Mouse (Mus musculus) hindbrain, embryonic 12.5 days (tissue): ENCODE data around the gene Magix. TPM values are rescaled to one million over a fixed set of nuclear protein-coding genes. Genes with fewer than 3 reads are reported as not detected.
"Not testable (repeated sequence)": the region's sequence is repeated elsewhere in the genome, so short reads cannot be mapped to it uniquely, and the experiment has no call there.

Source experiments
- ATAC-seq: fragments of 200-750 bp; cut with Nextera tagmentation; 2 replicates; pipeline ENCODE4 v1.8.0; 2017; ENCODE audit warnings: moderate TSS enrichment; ENCODE audit not compliant: low FRiP score
- H3K27ac ChIP-seq: fragments of 300-500 bp; sonication (generic); 2 replicates; pipeline ENCODE4 v1.5.1; 2016; ENCODE audit warnings: mild to moderate bottlenecking
- H3K27me3 ChIP-seq: fragments of 300-500 bp; sonication (generic); 2 replicates; pipeline ENCODE4 v1.6.1; 2016; ENCODE audit warnings: mild to moderate bottlenecking
- H3K36me3 ChIP-seq: fragments of 300-500 bp; sonication (generic); 2 replicates; pipeline ENCODE4 v1.6.1; 2016; ENCODE audit warnings: mild to moderate bottlenecking
- H3K4me1 ChIP-seq: fragments of 300-500 bp; sonication (generic); 2 replicates; pipeline ENCODE4 v1.6.1; 2016
- H3K4me2 ChIP-seq: fragments of 300-500 bp; sonication (generic); replicated peaks from 2 replicates; pipeline ENCODE4 v1.6.1; 2016; ENCODE audit warnings: mild to moderate bottlenecking
- H3K4me3 ChIP-seq: fragments of 300-500 bp; sonication (generic); 2 replicates; pipeline ENCODE4 v1.5.1; 2016; ENCODE audit warnings: mild to moderate bottlenecking
- H3K9ac ChIP-seq: fragments of 300-500 bp; sonication (generic); 2 replicates; pipeline ENCODE4 v1.6.1; 2016; ENCODE audit warnings: mild to moderate bottlenecking, moderate library complexity
- H3K9me3 ChIP-seq: fragments of 300-500 bp; sonication (generic); replicated peaks from 2 replicates; pipeline ENCODE4 v1.6.1; 2016; ENCODE audit warnings: mild to moderate bottlenecking
- WGBS: fragments of 180-500 bp; shearing (Covaris S2); methylation state at CpG from one replicate; pipeline ENCODE4 v1.1.7; 2016; 5-methylcytosine and 5-hydroxymethylcytosine counted together
- polyA plus RNA-seq: library from polyadenylated mRNA; unstranded; fragments of >200 nt; fragmentation: Nextera tagmentation; extraction: Ambion mirVana; gene quantifications from 2 replicates; pipeline ENCODE4 v1.2.1, GENCODE M21; 2016

The Magix gene
- polyA plus RNA-seq = 0.50 TPM in 1 of 2 replicates, not detected in the other

DNA sequence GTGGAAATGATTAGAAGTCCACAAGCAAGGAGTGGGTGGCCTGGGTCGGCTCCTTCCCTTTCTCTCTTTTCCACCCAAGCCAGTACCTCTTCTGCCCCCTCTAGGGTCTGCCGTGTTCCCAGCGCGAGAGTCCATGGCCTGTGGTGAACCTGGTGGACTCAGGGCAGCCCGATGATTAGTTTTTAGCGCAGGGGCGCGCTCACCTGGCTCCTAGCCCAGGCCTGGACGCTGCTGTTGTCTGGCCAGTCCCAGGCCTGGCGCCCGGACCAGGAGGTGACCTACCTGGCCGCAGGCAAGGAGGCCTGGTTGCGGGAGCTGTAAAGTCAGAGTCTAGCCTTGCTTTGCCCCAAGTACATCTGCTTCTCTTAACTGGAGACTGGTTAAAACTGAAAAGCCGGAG lies at the start of gene Magix:
TSS of gene Magix (minus strand) at position 388 of the 400 bp plus-strand sequence.
- WGBS = 63% methylated on average over 14 of the region's 14 CpGs
- H3K27me3 ChIP-seq = no peaks in the 10 kb centered on the region
- H3K4me2 ChIP-seq = peak within 1 kb of the TSS; percentile 47
- H3K9me3 ChIP-seq = no peaks in the 10 kb centered on the region
- H3K4me3 ChIP-seq = peak within 1 kb of the TSS; percentile 17; the same call in 1 of the 2 replicates
- H3K9ac ChIP-seq = no peak within 1 kb of the TSS
- no peaks in the 10 kb centered on the region for H3K4me1 ChIP-seq
- H3K36me3 ChIP-seq = no peaks in the 10 kb centered on the region
- no peak within 1 kb of the TSS for H3K27ac ChIP-seq
- no peak for ATAC-seq

DNA sequence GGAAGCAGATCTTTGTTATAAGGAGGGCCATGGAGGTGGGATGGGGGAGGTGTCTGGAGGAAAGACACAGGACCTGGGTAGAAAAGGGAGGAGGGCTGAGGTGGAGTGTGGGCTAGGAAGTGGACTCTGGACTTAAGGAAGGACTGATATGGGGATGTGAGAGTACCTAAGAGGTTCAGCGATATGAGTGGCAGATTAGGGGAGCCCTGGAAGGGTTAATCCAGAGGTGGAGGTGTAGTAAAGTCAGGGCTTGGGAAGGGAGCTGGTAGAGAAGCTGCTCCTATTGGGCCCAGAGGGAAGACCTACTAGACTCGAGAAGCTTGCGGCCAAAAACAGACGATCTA lies 47.8 kb upstream of the Magix start:
- Histone ChIP-seq H3K4me1 (peaks cover 4% of the 10 kb centered on the region; the same call in 1 of the 2 replicates), H3K9me3 (no peaks in the 10 kb centered on the region), H3K27me3 (no peaks in the 10 kb centered on the region), H3K9ac (peak overlapping the region; percentile 55), H3K4me2 (peak overlapping the region; percentile 56), H3K36me3 (peaks cover 14% of the 10 kb centered on the region), H3K4me3 (peak overlapping the region; percentile 41), H3K27ac (no peak overlapping the region)
- no peak; the same call in 1 of the 2 replicates for ATAC-seq
- WGBS = 33% methylated on average over 4 of the region's 4 CpGs

DNA sequence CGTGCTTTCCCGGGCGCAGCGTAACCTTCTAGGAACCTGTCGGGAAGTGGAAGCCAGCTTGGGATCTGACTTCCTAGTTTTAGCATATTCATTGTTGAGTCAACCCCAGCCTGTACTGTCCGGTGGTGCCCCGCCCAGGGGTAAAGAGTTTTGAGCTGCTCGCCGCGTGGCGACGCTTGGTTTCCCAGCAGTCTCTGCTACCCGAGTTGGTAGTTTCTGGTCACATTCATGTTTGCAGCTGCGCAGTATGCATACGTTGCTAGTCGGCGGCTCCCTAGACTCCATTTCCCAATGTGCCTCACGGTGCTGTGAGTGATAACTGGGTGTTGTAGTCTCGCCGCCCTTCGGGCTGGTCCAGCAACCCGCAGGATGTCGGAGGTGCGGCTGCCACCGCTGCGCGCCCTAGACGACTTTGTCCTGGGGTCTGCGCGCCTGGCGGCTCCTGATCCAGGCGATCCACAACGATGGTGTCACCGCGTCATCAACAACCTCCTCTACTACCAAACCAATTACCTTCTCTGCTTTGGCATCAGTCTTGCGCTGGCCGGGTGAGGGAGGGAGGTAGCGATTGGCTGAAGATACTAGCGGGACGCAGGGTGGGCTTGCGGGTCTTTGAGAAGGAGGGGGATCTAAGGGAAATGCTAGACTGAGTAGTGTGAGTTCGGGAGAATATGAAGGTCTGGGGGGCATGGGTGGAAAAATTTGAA lies 47.3 kb upstream of the Magix start, which contains the start of gene Praf2:
TSS of gene Praf2 (plus strand) at position 225 of the 707 bp plus-strand sequence.
- H3K4me3 ChIP-seq = peak within 1 kb of the TSS; percentile 41
- no peaks in the 10 kb centered on the region for H3K27me3 ChIP-seq
- 20% methylated on average over 42 of the region's 42 CpGs for WGBS
- peak within 1 kb of the TSS; percentile 56 for H3K4me2 ChIP-seq
- H3K27ac ChIP-seq = peak within 1 kb of the TSS; percentile 72; the same call in 1 of the 2 replicates
- peak; percentile 95 for ATAC-seq
- H3K9ac ChIP-seq = peak within 1 kb of the TSS; percentile 55
- H3K36me3 ChIP-seq = peaks cover 14% of the 10 kb centered on the region
- no peaks in the 10 kb centered on the region for H3K9me3 ChIP-seq
- peaks cover 4% of the 10 kb centered on the region; the same call in 1 of the 2 replicates for H3K4me1 ChIP-seq

DNA sequence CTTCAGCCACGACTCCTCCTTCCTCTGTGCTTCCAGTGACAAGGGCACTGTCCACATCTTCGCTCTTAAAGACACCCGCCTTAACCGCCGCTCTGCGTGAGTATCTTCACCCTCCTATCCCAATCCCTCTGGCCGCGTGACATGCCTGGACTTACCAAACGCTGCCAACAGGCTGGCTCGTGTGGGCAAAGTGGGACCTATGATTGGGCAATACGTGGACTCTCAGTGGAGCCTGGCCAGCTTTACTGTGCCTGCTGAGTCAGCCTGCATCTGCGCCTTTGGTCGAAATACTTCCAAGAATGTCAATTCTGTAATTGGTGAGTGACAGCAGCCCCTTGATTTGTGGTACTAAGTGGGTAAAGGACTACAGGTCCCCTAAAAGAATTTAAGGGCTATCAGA lies 46.1 kb upstream of the Magix start:
- 90% methylated on average over 13 of the region's 13 CpGs for WGBS
- H3K9me3 ChIP-seq = no peaks in the 10 kb centered on the region

DNA sequence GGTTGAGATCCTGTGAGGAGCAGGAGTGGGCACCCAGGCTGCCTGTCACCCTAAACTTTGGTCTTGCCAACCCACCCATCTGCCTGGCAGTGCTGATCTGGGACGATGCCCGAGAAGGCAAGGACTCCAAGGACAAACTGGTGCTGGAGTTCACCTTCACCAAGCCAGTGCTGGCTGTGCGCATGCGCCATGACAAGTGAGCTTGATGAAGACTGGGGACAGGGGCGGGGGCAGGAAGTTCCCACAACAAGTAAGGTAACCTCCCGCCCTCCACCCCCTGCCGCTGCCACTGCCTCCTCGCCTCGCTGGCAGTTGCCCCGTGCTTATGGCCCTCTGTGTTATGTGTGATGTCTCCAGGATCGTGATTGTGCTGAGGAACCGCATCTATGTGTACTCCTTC lies 44.8 kb upstream of the Magix start:
- no peak overlapping the region for H3K4me2 ChIP-seq
- H3K9ac ChIP-seq = no peak overlapping the region
- H3K27ac ChIP-seq = no peak overlapping the region
- no peaks in the 10 kb centered on the region for H3K27me3 ChIP-seq
- peaks cover 8% of the 10 kb centered on the region for H3K4me1 ChIP-seq
- no peaks in the 10 kb centered on the region for H3K9me3 ChIP-seq
- no peak overlapping the region for H3K4me3 ChIP-seq
- H3K36me3 ChIP-seq = peaks cover 14% of the 10 kb centered on the region; the same call in 1 of the 2 replicates
- ATAC-seq = no peak
- WGBS = 87% methylated on average over 12 of the region's 12 CpGs

More for the DNA sequence above, 46.1 kb upstream of the Magix start:
- no peak overlapping the region for H3K4me2 ChIP-seq
- no peaks in the 10 kb centered on the region for H3K27me3 ChIP-seq
- no peak for ATAC-seq
- no peak overlapping the region for H3K27ac ChIP-seq
- H3K36me3 ChIP-seq = peaks cover 14% of the 10 kb centered on the region; the same call in 1 of the 2 replicates
- peaks cover 8% of the 10 kb centered on the region for H3K4me1 ChIP-seq
- no peak overlapping the region for H3K4me3 ChIP-seq
- no peak overlapping the region for H3K9ac ChIP-seq

DNA sequence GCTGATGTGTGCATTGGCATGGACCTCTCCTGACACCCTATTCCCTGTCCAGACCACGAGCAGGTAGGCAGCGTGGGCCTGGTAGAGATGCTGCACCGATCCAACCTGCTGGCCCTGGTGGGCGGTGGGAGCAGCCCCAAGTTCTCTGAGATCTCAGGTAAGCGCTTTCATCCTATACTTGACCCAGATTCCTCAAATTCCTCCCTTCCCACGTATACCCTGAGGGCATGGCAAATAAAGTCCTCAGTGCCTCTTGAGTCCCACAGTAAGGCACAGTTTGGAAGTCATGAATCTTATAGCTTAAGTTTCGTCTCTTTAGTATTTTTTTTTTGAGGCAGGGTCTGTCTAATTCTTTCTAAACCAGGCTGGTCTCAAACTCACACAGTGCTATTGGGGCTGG lies 43.1 kb upstream of the Magix start:
- H3K36me3 ChIP-seq = peaks cover 14% of the 10 kb centered on the region; the same call in 1 of the 2 replicates
- H3K27me3 ChIP-seq = no peaks in the 10 kb centered on the region
- no peak overlapping the region for H3K4me3 ChIP-seq
- H3K4me2 ChIP-seq = no peak overlapping the region
- no peak overlapping the region for H3K9ac ChIP-seq
- no peak overlapping the region for H3K27ac ChIP-seq
- peaks cover 5% of the 10 kb centered on the region for H3K4me1 ChIP-seq
- no peak for ATAC-seq
- no peaks in the 10 kb centered on the region for H3K9me3 ChIP-seq
- 81% methylated on average over 7 of the region's 7 CpGs for WGBS

DNA sequence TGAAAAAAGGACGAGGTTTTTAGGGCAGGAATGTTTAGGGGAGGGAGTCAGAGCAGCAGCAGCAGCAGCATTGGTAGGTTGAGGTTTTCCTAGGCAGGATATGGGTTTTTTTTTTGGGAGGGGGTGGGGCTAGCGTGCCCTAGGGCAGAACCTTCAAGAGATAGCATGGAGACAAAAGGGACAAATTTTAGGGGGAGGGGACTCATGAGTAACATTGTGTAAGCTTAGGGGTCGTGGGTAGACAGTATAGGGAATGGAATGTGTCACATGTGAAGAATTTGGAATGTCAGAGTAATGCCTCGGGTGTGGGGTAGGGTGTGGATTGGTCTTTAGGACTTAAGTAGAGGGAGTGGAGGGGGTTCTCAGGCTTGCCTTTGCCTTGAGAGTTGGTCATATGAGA lies 41.6 kb upstream of the Magix start:
- Histone ChIP-seq H3K36me3 (peaks cover 14% of the 10 kb centered on the region; the same call in 1 of the 2 replicates), H3K27me3 (no peaks in the 10 kb centered on the region), H3K4me1 (peaks cover 5% of the 10 kb centered on the region), H3K4me2 (peak overlapping the region; percentile 62), H3K9ac (peak overlapping the region; percentile 51; the same call in 1 of the 2 replicates), H3K27ac (no peak overlapping the region), H3K4me3 (peak overlapping the region; percentile 56), H3K9me3 (no peaks in the 10 kb centered on the region)
- 35% methylated on average over 4 of the region's 4 CpGs for WGBS
- ATAC-seq = no peak

DNA sequence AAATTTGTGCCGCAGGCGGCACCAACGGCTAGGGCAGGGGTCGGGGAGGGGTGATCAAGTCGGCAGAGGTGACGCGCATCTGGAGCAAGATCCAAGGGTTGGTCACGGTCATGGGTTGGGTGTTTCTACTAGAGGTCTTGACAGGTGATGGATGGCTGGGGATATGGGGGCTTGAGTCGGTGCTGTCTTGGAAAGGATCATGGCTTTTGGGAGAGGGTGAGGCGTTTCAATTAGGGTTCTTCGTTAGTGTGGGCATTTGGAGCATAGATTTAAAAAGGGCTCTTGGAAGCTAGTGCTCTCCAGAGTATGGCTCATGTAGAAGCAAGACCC lies 41.2 kb upstream of the Magix start:
- Histone ChIP-seq H3K4me2 (peak overlapping the region; percentile 62), H3K4me3 (peak overlapping the region; percentile 56), H3K27me3 (no peaks in the 10 kb centered on the region), H3K27ac (peak overlapping the region; percentile 85), H3K9me3 (no peaks in the 10 kb centered on the region), H3K4me1 (peaks cover 5% of the 10 kb centered on the region), H3K9ac (peak overlapping the region; percentile 51), H3K36me3 (peaks cover 14% of the 10 kb centered on the region; the same call in 1 of the 2 replicates)
- ATAC-seq = no peak
- 25% methylated on average over 11 of the region's 11 CpGs for WGBS

DNA sequence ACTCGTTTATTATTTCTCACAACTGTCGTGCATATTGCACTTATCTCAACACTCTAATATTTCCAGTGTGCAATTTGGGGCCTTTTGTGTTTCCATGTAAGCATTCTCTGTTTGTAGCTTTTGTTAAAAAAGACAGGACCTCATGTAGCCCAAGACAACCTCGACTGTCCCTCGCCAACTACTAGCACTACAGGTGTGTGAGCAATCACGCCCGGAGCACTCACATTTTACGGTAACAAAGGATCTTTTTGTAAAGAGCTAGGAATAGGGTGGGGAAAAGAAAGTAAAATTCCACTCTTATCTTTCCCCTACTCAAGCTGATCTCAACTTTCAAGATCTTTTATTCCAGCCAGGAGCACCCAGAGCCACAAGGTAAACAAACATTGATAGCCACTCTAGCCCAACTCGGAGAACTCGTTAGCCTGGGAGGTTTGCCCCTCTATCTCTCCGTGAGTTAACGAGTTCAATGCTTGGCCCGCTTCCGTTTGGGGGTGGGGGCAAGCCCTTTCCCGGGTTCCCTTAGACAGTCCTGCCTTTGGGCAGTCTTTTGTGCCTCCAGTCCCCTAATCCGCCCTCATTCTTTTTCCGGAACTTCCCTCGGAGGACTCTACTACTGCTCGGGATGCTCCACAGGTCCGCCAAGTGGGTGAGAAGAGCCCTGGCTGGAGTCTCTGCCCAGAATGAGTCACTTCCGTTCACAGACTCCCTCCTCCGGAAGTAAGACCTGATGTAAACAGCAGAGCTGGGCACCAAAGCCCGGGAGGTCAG lies 40.6 kb upstream of the Magix start, which contains the start of gene Gm45208:
TSS of gene Gm45208 (plus strand) at position 732 of the 768 bp plus-strand sequence.
- Histone ChIP-seq H3K4me2 (peak within 1 kb of the TSS; percentile 62), H3K27me3 (no peaks in the 10 kb centered on the region), H3K27ac (peak within 1 kb of the TSS; percentile 85), H3K9ac (peak within 1 kb of the TSS; percentile 51), H3K4me1 (peaks cover 5% of the 10 kb centered on the region), H3K4me3 (peak within 1 kb of the TSS; percentile 56), H3K9me3 (no peaks in the 10 kb centered on the region), H3K36me3 (peaks cover 10% of the 10 kb centered on the region; the same call in 1 of the 2 replicates)
- ATAC-seq = peak; percentile 91
- 23% methylated on average over 22 of the region's 22 CpGs for WGBS

DNA sequence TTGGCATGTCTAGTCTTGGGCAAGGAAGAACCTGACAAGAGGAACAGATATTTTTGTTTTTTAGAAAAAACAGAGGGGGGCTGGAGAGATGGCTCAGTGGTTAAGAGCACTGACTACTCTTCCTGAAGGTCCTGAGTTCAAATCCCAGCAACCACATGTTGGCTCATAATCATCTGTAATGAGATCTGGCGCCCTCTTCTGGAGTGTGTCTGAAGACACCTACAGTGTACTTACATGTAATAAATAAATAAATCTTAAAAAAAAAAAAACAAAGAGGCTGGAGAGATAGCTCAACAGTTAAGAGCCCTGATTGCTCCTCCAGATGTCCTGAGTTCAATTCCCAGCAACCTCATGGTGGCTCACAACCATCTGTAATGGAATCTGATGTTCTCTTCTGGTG lies 35.0 kb upstream of the Magix start:
- ATAC-seq, H3K9me3 ChIP-seq, H3K4me2 ChIP-seq, H3K9ac ChIP-seq, H3K27ac ChIP-seq, H3K27me3 ChIP-seq, H3K4me1 ChIP-seq, H3K4me3 ChIP-seq, H3K36me3 ChIP-seq: not testable (repeated sequence)
- 47% methylated on average over 1 of the region's 1 CpGs for WGBS

DNA sequence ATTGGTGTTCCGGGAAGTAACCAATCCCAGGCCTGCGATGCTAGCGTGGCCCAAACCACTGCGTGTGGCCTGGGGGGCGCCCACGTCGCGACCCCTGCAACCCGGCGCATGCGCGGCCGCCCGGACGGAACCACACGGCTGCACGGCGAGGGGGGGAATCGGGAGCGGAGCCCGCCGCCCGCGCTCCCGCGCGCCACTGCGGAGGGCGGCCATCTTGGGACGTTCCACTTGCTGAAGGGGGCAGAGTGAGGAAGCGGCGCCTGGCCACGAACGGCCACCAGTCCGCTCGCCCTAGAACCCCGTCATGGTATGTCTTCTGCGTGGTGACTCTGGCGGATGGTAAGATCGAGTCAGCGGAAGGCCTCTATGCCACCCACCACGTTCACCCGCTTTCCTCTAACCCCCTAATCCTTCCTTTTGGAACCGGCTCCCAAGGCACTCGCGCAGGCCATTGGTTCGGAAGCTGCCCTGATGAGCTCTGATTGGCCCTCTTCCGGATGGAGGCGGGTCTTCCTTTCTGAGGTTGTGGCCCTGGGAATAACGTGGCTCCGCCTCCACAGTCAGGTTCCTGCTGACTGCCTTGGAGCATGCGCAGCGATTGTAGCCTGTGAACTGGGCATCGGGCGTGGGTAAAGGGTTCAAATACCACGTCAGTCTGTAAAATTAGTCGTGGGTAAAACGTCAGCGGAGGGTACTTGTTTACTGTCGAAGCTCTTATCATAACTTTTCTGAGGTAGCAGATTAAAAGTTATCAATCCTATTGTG lies 33.3 kb upstream of the Magix start, which contains the start of gene Wdr45:
TSS of gene Wdr45 (plus strand) at position 199 of the 765 bp plus-strand sequence.
- not testable (repeated sequence) for H3K27me3 ChIP-seq, H3K4me1 ChIP-seq, H3K27ac ChIP-seq, H3K36me3 ChIP-seq, H3K9me3 ChIP-seq
- Histone ChIP-seq H3K4me2 (peak within 1 kb of the TSS; percentile 49), H3K4me3 (peak within 1 kb of the TSS; percentile 25), H3K9ac (peak within 1 kb of the TSS; percentile 47)
- 17% methylated on average over 36 of the region's 60 CpGs for WGBS
- ATAC-seq = peak; percentile 98

DNA sequence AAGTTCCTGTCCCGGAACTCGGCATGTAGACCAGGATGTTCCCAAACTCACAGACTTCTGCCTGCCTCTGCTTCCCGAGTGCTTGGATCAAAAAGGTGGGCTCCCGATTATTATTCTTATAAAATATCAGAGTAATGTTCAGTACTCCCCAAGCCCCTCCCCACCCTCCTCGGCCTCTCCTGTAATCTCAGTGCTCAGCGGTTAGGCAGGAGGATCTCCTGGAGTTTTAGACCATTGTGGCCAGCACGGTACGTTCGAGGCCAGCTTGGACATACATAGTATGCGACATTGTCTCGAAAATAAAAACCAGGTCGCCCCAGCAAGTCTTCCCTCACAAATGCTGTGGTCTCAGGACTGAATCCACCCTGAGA lies 32.7 kb upstream of the Magix start:
- WGBS = 38% methylated on average over 6 of the region's 12 CpGs
- H3K9ac ChIP-seq = peak overlapping the region; percentile 47
- not testable (repeated sequence) for H3K27me3 ChIP-seq, H3K36me3 ChIP-seq, H3K4me1 ChIP-seq, H3K9me3 ChIP-seq, H3K27ac ChIP-seq
- H3K4me2 ChIP-seq = peak overlapping the region; percentile 49
- ATAC-seq = peak; percentile 64
- peak overlapping the region; percentile 25 for H3K4me3 ChIP-seq
